Mouse (Mus musculus): ENCODE measurements around the gene Gpx2.

GRCm38 (mm10) chr12:76816720-76817119 lies 21.4 kb upstream of the Gpx2 start:
- TF ChIP-seq CTCF (IDR thresholded peaks at IDR 0.05; ENCODE audit: control insufficient read depth, insufficient read depth, insufficient replicate concordance, low read depth, low read length), result no peak
- no peak for TF ChIP-seq POLR2A (IDR thresholded peaks at IDR 0.05; ENCODE audit: control insufficient read depth, low read depth, low read length)
